ENCODE assay signal across 17 mouse cellular contexts in the genomic region with DNA sequence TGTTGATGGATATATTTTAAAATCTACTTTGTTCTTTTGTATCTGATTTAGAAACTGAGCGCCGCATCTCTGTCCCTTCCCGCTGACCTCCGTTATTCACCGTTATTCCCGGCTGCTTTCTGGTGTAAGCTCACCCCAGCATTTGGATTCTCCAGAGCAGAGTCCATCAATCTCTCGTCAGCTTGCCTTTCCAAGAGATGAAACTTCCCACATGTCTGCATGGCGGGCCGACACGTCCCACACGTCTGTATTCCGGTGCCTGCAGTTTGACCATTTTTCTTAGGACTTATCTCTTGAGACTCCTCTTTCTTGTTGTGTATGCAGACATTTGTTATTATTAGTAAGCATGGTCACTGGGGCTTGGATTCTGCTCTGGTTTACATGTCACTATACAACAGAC. TPM values are rescaled to one million over a fixed set of nuclear protein-coding genes. Genes with fewer than 3 reads are reported as not detected.
DNase-seq lines count a peak whose midpoint lies in the region; ATAC-seq lines count a peak whose summit lies in the region.
"Had no signal": no experiment of that assay in that cellular context is flagged by ENCODE, and none has a peak within 500 bp of the region (broad histone marks: within the 10 kb centered on the region; RNA-seq: fewer than 3 reads in every experiment).

No protein-coding gene starts in this region.

- ATAC-seq in kidney, embryonic 15.5 days (replicated peaks; ENCODE audit: low FRiP score): no peak
- ATAC-seq in kidney, embryonic 16.5 days (ENCODE audit: low FRiP score, low TSS enrichment): no peak
- ATAC-seq in midbrain, embryonic 11.5 days (ENCODE audit: low FRiP score): no peak
- no peak for ATAC-seq in midbrain, embryonic 16.5 days
- no peak for ATAC-seq in cerebellum, adult (ENCODE audit: insufficient number of reproducible peaks, low FRiP score, low TSS enrichment)
- ATAC-seq: forebrain, embryonic 14.5 days; midbrain, embryonic 15.5 days had no signal

- no peaks in the 10 kb centered on the region for H3K9me3 ChIP-seq in kidney, embryonic 15.5 days (replicated peaks)
- no peaks in the 10 kb centered on the region for H3K9me3 ChIP-seq in kidney, embryonic 16.5 days (ENCODE audit: low read length)
- no peaks in the 10 kb centered on the region for H3K9me3 ChIP-seq in midbrain, embryonic 11.5 days (ENCODE audit: control insufficient read depth, low read length)
- H3K9me3 ChIP-seq in midbrain, embryonic 16.5 days (replicated peaks; ENCODE audit: control insufficient read depth, low read length, poor library complexity, severe bottlenecking): no peaks in the 10 kb centered on the region
- H3K9me3 ChIP-seq: hindbrain, embryonic 10.5 days; midbrain, embryonic 15.5 days had no signal

- H3K4me3 ChIP-seq in kidney, embryonic 15.5 days (replicated peaks): no peak overlapping the region
- H3K4me3 ChIP-seq in kidney, embryonic 16.5 days (ENCODE audit: low read length): no peak overlapping the region
- no peak overlapping the region for H3K4me3 ChIP-seq in midbrain, embryonic 11.5 days (ENCODE audit: low read depth, low read length)
- H3K4me3 ChIP-seq in midbrain, embryonic 16.5 days (ENCODE audit: low read depth, low read length): no peak overlapping the region
- H3K4me3 ChIP-seq: hindbrain, embryonic 10.5 days; left cerebral cortex, adult 2 months; midbrain, embryonic 15.5 days had no signal

- DNase-seq in embryo, embryonic 10 days (ENCODE audit: low spot score): peak; percentile 10
- no peak for DNase-seq in embryo, embryonic 11 days
- DNase-seq in midbrain, embryonic 11.5 days (ENCODE audit: low spot score, missing footprints): peak; percentile 31
- no peak for DNase-seq in cerebellum, adult 11-12 months
- DNase-seq: cerebellum, adult 9-11 months; gastrocnemius, postnatal 25 days; retina, postnatal 1 day; thymus, adult 2 months had no signal

- 32% methylated on average over 12 of the region's 12 CpGs for WGBS in kidney, embryonic 15.5 days
- WGBS in kidney, embryonic 16.5 days: 31% methylated on average over 12 of the region's 12 CpGs
- 86% methylated on average over 12 of the region's 12 CpGs for WGBS in midbrain, embryonic 11.5 days
- WGBS in midbrain, embryonic 16.5 days: 73% methylated on average over 12 of the region's 12 CpGs

- no peak overlapping the region for H3K4me2 ChIP-seq in kidney, embryonic 15.5 days
- H3K4me2 ChIP-seq in kidney, embryonic 16.5 days (replicated peaks; ENCODE audit: low read depth, low read length): no peak overlapping the region
- no peak overlapping the region for H3K4me2 ChIP-seq in midbrain, embryonic 11.5 days
- H3K4me2 ChIP-seq in midbrain, embryonic 16.5 days (ENCODE audit: low read length): no peak overlapping the region
- H3K4me2 ChIP-seq: midbrain, embryonic 15.5 days had no signal

- H3K27ac ChIP-seq in kidney, embryonic 15.5 days: 0 out of 2 replicates have a peak overlapping the region, but pooled peaks have one; percentile 23
- no peak overlapping the region for H3K27ac ChIP-seq in kidney, embryonic 16.5 days (ENCODE audit: low read length)
- H3K27ac ChIP-seq in midbrain, embryonic 11.5 days (ENCODE audit: low read depth, low read length): no peak overlapping the region
- no peak overlapping the region for H3K27ac ChIP-seq in midbrain, embryonic 16.5 days (ENCODE audit: low read length)
- H3K27ac ChIP-seq: hindbrain, embryonic 10.5 days; left cerebral cortex, adult 2 months; liver, embryonic 14.5 days; midbrain, embryonic 15.5 days had no signal

- peaks cover 22% of the 10 kb centered on the region; the same call in 1 of the 2 replicates for H3K4me1 ChIP-seq in kidney, embryonic 15.5 days
- H3K4me1 ChIP-seq in kidney, embryonic 16.5 days (ENCODE audit: insufficient read depth, low read length): no peaks in the 10 kb centered on the region
- no peaks in the 10 kb centered on the region for H3K4me1 ChIP-seq in midbrain, embryonic 11.5 days (ENCODE audit: control insufficient read depth, insufficient read depth, low read length)
- H3K4me1 ChIP-seq in midbrain, embryonic 16.5 days (ENCODE audit: control insufficient read depth, insufficient read depth, low read length): no peaks in the 10 kb centered on the region
- H3K4me1 ChIP-seq: midbrain, embryonic 15.5 days had no signal

- no peaks in the 10 kb centered on the region for H3K36me3 ChIP-seq in kidney, embryonic 15.5 days
- H3K36me3 ChIP-seq in kidney, embryonic 16.5 days (ENCODE audit: insufficient read depth, low read length): no peaks in the 10 kb centered on the region
- H3K36me3 ChIP-seq in midbrain, embryonic 11.5 days (ENCODE audit: control insufficient read depth, insufficient read depth, low read length): no peaks in the 10 kb centered on the region
- H3K36me3 ChIP-seq in midbrain, embryonic 16.5 days (ENCODE audit: control insufficient read depth, insufficient read depth, low read length): no peaks in the 10 kb centered on the region
- H3K36me3 ChIP-seq: hindbrain, embryonic 10.5 days; midbrain, embryonic 15.5 days had no signal

- H3K9ac ChIP-seq in kidney, embryonic 15.5 days: no peak overlapping the region
- H3K9ac ChIP-seq in kidney, embryonic 16.5 days (replicated peaks; ENCODE audit: low read length): no peak overlapping the region
- H3K9ac ChIP-seq in midbrain, embryonic 11.5 days (ENCODE audit: low read length): no peak overlapping the region
- H3K9ac ChIP-seq in midbrain, embryonic 16.5 days (ENCODE audit: low read depth, low read length): no peak overlapping the region
- H3K9ac ChIP-seq: liver, embryonic 14.5 days; midbrain, embryonic 15.5 days had no signal

- no peaks in the 10 kb centered on the region for H3K27me3 ChIP-seq in kidney, embryonic 15.5 days
- no peaks in the 10 kb centered on the region for H3K27me3 ChIP-seq in kidney, embryonic 16.5 days (ENCODE audit: insufficient read depth, low read length)
- H3K27me3 ChIP-seq in midbrain, embryonic 11.5 days (ENCODE audit: control insufficient read depth, insufficient read depth, low read length): no peaks in the 10 kb centered on the region
- no peaks in the 10 kb centered on the region for H3K27me3 ChIP-seq in midbrain, embryonic 16.5 days (ENCODE audit: control insufficient read depth, insufficient read depth, low read depth, low read length)
- H3K27me3 ChIP-seq: midbrain, embryonic 15.5 days had no signal

RNA-seq across cellular contexts. Expression of gene Col6a1, which starts 42.0 kb away (rescaled TPM):
- 75.3 and 112 TPM in 2 replicates for polyA plus RNA-seq in kidney, embryonic 15.5 days (2015; fragmentation: Nextera tagmentation; extraction: Ambion mirVana)
- polyA plus RNA-seq in kidney, embryonic 16.5 days (2015; fragmentation: Nextera tagmentation; extraction: Ambion mirVana): 94.8 and 128 TPM in 2 replicates
- 12.8 and 12.9 TPM in 2 replicates for polyA plus RNA-seq in midbrain, embryonic 11.5 days (2014; fragmentation: Nextera tagmentation; extraction: Ambion mirVana)
- 14.0 and 17.0 TPM in 2 replicates for polyA plus RNA-seq in midbrain, embryonic 16.5 days (2015; fragmentation: Nextera tagmentation; extraction: Ambion mirVana)

Comparison
In these comparisons a context has a peak if more than half of its experiments do, and no peak if none do; other contexts are left out.
1. DNase-seq: peak in embryo, embryonic 10 days (single experiment) and midbrain, embryonic 11.5 days (single experiment); none in embryo, embryonic 11 days (single experiment) and cerebellum, adult 11-12 months (single experiment).